Mouse (Mus musculus) thymus, postnatal 0 days (tissue): Measurements from ENCODE around the gene Crtam. TPM values are rescaled to one million over a fixed set of nuclear protein-coding genes. Genes with fewer than 3 reads are reported as not detected.

Experiments
- DNase-seq: peaks from one replicate; pipeline ENCODE4 v3.0.0-alpha.2; 2015; ENCODE audit warnings: low spot score
- polyA plus RNA-seq: library from polyadenylated mRNA; unstranded; fragments of >200 nt; fragmentation: Nextera tagmentation; extraction: Ambion mirVana; gene quantifications from 2 replicates; pipeline ENCODE4 v1.2.1, GENCODE M21; 2015

Crtam gene
- 0.72 and 0.75 TPM in 2 replicates for polyA plus RNA-seq

- DNase-seq, result peak; percentile 25
Measured at GRCm38 (mm10) chr9:41004415-41004814, at the start of gene Crtam. Crtam (minus strand) TSS chr9:41004628.

GRCm38 (mm10) chr9:41054166-41054565, 49.7 kb upstream of the Crtam start:
- no peak for DNase-seq

- no peak for DNase-seq
Measured at GRCm38 (mm10) chr9:41053478-41053877, 49.0 kb upstream of the Crtam start.

GRCm38 (mm10) chr9:41051080-41051932, 46.9 kb upstream of the Crtam start:
- no peak for DNase-seq

GRCm38 (mm10) chr9:41050331-41051079, 46.1 kb upstream of the Crtam start:
- DNase-seq, result no peak

GRCm38 (mm10) chr9:41049282-41049681, 44.9 kb upstream of the Crtam start:
- DNase-seq, result no peak

GRCm38 (mm10) chr9:41048820-41049219, 44.4 kb upstream of the Crtam start:
- DNase-seq, result no peak

GRCm38 (mm10) chr9:41048216-41048615, 43.8 kb upstream of the Crtam start:
- peak; percentile 9 for DNase-seq

GRCm38 (mm10) chr9:41047654-41048053, 43.2 kb upstream of the Crtam start:
- DNase-seq, result no peak

GRCm38 (mm10) chr9:41044626-41045025, 40.2 kb upstream of the Crtam start:
- DNase-seq, result peak; percentile 80

GRCm38 (mm10) chr9:41043641-41044040, 39.2 kb upstream of the Crtam start:
- no peak for DNase-seq

GRCm38 (mm10) chr9:41041404-41041803, 37.0 kb upstream of the Crtam start:
- no peak for DNase-seq

- no peak for DNase-seq
Measured at GRCm38 (mm10) chr9:41038150-41038664, 33.8 kb upstream of the Crtam start.

- DNase-seq, result no peak
Measured at GRCm38 (mm10) chr9:41031590-41032489, 27.4 kb upstream of the Crtam start.

- peak; percentile 47 for DNase-seq
Measured at GRCm38 (mm10) chr9:41029827-41030226, 25.4 kb upstream of the Crtam start.

- DNase-seq, result peak; percentile 57
Measured at GRCm38 (mm10) chr9:41028470-41028869, 24.0 kb upstream of the Crtam start.

GRCm38 (mm10) chr9:41021690-41022089, 17.3 kb upstream of the Crtam start:
- DNase-seq, result no peak

GRCm38 (mm10) chr9:41020486-41020885, 16.1 kb upstream of the Crtam start:
- no peak for DNase-seq

GRCm38 (mm10) chr9:41014512-41014911, 10.1 kb upstream of the Crtam start:
- DNase-seq, result no peak

GRCm38 (mm10) chr9:41012456-41012855, 8.0 kb upstream of the Crtam start:
- DNase-seq, result no peak
